Mouse (Mus musculus): ENCODE results near the gene Pbx1.

Pbx1 gene

DNA sequence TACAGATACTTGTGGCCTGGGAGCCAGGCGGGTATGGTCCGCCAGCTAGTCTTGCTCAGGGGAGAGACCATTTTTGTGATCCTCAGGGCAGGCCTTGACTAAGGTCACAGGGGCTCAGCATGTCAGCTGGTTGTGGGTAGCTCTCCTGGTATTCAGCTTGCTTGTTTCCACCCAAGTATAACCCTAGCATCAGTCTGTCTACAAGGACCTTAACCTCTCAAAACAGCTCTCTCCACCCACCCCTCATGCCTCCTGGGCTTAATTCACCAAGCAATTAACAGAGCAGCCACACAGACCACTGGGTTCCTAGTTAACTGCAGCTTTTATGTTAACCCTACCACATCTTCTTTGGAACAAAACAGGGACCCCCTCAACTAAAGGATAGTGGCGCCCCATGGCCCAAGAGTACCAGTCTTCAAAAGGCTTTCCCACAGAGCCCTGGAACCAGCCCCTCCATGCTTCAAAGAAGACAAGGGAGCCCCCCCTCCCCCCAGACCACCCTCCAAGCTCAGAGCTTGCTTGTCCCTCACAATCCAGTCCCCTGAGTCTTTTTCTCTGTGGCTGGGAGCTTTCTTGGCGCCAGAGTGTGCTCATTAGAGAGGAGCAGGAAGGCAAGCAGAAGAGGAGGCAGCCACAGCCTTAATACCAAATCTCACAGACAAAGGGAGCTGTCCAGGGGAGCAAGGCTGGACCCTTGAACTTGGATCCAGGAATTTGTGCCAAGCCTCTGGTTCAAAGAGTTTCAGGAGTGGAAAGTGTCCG lies 48.1 kb downstream of the Pbx1 start:
- DNase-seq (ENCODE audit: low read depth, low spot score) = no peak

DNA sequence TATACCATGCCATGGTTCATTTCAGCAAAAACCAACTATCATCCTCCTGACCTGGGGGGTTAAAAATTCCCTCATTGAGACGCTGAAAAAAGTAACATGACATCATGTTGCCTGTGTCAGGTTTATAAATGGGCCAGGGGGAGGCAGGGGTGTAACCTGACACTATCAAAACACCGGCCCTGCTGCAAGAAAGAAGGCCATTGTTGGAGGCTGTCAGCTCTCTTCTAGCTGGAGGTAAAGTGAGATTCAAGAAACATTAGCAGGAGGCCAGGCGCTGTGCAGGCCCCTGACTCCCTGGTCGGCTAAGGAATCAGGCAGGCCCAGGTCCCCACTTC lies 49.3 kb downstream of the Pbx1 start:
- no peak for DNase-seq (ENCODE audit: low read depth, low spot score)

DNA sequence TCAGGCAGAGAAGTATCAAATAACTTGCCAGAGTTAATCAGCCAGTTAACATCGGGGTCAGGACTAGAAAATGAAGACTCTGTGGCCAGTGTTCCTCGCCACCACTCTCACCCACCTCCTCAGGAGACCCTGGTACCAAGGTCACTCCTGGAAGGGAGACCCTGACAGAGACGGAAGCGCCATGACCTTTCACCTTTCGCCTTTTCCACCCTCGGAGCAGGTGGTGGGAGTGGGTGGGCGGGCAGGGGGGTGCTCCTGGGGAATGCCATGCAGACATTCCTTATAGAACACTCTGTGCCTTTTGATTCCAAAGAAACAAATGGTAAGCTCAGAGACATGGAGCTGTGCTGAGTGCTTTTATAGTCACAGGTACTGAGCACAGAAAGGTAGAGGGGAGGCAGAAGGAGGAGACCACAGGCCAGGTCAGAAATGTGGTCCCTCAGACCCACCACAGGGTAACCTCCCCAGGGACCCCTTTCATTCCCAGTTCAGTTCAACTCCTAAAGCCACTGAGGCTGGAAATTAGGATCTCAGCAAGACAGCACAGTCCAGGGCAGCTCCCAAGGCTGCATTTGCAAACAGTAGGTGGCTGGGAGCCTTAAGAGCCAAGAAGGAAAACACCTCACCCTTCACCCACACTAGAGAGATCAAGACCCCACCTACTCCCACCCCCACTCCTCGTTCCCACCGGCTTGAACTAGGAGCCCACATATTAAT lies 49.8 kb downstream of the Pbx1 start:
- no peak for DNase-seq (ENCODE audit: low read depth, low spot score)

DNA sequence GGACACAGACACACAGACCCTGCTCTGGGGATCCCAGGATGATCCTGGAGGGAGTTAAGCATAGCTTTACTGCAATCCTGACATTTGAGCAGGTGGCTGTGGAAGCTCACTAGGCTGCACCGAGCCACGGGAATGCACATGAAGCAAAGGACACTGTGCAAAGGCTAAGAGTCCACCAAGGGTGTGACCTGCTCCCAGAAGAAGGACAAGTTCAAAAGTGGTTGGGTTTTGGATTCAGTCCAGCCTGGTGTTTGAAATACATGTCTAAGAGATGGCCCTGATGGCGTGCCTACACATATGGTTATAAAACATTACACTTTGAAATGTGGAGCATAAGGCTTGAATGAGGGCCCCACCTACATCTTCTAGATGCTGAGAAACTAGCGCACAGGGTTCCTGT lies 50.6 kb downstream of the Pbx1 start:
- no peak for DNase-seq (ENCODE audit: low read depth, low spot score)

DNA sequence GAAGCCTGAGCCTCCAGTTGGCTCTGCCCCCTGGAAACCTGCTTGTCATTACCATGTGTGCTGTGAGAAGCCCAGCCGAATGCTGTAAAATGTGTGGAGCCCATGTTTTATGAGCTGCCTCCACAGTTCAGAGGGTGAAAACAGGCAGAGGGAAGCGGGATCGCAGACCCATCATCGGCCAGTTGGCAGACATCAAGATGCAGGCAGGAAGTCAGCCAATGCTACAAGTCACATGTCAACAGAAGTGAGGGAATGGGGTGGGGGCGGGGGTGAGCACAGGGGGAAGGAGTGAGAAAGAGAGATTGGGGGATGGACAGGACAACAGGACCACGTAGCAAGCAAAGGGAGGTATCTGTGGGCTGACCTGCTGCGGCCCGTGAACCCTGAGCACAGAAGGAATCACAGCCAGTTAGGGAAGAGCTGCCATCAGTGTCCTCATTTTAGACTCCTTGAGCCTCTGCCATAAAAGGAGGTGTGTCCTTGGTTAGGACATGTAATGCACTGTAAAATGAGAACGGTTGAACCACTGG lies 51.8 kb downstream of the Pbx1 start:
- DNase-seq (ENCODE audit: low read depth, low spot score) = no peak

DNA sequence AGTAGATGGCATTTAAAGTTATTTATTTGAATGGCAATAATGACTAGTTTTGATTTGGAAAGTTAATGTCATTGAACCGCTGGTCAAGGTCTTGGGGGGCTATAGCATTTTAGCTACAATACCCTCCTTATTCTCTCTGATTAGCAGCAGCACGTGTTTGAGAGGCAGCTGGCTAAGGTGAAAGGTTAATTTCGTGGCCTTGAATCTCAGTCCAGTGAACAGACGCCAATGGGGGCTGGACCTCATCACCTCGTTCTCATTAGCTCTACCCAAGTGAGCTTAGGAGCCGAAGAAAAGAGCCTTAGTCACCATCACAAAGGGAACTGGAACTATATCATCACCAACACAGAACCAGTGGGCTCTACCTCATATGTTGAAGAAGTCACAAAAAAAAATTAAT lies 54.4 kb downstream of the Pbx1 start:
- DNase-seq (ENCODE audit: low read depth, low spot score) = no peak

DNA sequence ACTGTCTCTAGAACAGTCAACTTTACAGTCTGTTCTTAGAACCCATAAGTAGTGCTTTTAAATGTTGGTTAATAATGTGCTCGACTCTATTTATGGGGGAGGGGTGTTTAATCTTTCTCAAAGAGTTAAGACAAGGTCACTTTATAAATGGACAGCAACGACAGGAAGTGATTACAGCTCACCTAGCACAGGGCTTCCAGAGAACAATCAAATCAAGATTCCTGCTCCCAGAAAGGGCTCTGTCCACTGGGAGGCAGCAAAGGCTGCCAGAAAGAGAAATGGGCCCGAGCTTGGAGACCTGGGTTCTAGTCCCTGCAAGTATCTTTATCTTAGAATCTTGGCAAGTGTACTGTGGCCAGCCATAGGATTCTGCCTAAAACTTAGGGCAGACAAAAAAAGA lies 55.7 kb downstream of the Pbx1 start:
- DNase-seq (ENCODE audit: low read depth, low spot score) = no peak

DNA sequence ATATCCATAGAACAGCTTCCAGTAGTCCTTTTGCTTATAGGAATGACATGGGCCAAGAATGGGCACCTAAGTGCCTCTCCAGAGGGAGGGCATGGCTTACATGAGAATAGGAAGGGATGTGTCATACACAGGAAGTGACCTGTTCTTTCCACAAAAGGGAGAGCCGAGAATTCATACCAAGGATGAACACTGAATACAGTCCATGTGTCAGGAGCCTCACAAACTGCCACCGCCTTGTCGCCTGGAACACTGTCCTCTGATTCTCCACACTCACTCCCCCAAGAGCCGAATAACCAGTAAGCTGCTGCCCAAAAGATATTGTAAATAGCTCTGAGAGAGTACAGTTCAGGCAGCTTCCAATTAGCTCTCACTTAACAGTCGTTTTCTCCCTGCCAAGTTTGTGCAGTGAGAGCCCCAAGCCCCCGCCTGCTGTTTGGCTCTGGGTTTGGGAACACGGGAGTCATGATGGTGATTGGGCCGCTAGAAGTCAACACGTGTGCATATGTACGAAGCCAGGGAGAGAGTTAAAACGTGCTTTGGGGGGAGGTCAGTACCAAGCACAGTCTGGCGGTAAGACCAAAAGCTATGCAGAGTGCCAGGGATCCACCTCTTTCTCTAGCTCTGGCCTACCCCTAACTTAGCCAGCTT lies 57.0 kb downstream of the Pbx1 start:
- DNase-seq (ENCODE audit: low read depth, low spot score) = no peak

DNA sequence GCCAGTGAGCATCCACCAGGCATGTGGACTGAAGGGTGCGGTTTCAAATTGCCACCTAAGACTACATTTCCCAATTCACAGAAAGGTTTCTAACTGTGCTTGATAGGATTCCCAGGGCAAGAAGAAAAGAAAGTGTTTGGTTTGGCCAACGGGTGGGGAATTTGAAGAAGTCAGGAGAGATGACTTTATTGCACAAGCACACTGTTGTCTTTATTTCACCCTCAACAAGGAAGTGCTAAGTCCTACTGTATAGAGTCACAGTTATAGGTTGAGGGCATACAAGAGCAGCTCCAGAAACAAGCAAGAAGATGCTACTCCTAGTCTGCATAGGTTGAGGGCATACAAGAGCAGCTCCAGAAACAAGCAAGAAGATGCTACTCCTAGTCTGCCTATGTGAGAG lies 60.0 kb downstream of the Pbx1 start:
- DNase-seq (ENCODE audit: low read depth, low spot score) = no peak

- DNase-seq (ENCODE audit: low read depth, low spot score) = no peak
These were observed 61.1 kb downstream of the Pbx1 start for GRCm38 (mm10) chr1:168370966-168371365.

GRCm38 (mm10) chr1:168366261-168366660 lies 65.8 kb downstream of the Pbx1 start:
- DNase-seq (ENCODE audit: low read depth, low spot score) = no peak

GRCm38 (mm10) chr1:168364325-168364724 lies 67.7 kb downstream of the Pbx1 start:
- DNase-seq (ENCODE audit: low read depth, low spot score) = no peak

- no peak for DNase-seq (ENCODE audit: low read depth, low spot score)
These were observed 69.0 kb downstream of the Pbx1 start for GRCm38 (mm10) chr1:168363053-168363452.

GRCm38 (mm10) chr1:168362464-168362863 lies 69.6 kb downstream of the Pbx1 start:
- no peak for DNase-seq (ENCODE audit: low read depth, low spot score)

- DNase-seq (ENCODE audit: low read depth, low spot score) = peak; percentile 63
These were observed 74.1 kb downstream of the Pbx1 start for GRCm38 (mm10) chr1:168357680-168358611.

DNA sequence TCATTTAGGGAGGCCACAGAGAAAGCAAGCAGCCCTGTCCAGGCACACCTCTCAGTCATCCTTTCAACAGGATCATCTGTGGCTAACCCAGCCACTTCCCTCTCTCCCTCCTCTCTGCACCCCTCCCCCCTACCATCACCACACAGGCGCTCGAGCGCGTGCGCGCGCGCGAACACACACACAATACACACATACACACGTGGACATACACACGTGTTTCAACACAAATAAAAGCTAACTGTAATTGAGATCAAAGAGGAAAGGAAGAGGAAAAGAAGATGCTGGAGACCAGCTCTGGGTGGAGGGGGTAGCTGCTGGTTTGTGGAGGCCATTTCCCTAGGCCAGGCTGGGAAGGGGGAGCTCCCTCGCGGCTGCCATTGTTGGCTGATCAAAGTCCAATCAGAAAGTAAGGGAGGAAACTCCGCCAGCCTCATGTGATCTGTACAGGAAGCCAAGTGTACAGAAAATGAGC lies 75.1 kb downstream of the Pbx1 start:
- no peak for DNase-seq (ENCODE audit: low read depth, low spot score)

GRCm38 (mm10) chr1:168355985-168356556 lies 76.0 kb downstream of the Pbx1 start:
- no peak for DNase-seq (ENCODE audit: low read depth, low spot score)

DNA sequence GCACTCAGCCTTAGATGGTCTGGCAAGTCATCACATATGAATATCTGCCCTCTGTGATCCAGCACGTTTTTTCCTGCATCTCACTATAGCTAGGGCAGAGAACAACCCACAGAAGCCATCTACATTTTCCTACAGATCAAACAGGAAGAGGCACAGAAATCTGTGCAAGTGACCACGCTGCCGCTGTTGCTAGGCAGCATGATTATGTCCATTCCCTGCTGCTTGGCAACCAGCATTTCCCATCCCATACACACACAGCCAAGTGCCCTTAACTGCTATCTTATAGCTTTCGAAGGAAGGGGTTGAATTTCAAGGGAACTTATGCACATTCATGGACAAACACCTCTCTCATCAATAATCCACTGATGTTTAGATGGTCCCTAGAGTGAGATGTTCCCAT lies 77.1 kb downstream of the Pbx1 start:
- no peak for DNase-seq (ENCODE audit: low read depth, low spot score)

DNA sequence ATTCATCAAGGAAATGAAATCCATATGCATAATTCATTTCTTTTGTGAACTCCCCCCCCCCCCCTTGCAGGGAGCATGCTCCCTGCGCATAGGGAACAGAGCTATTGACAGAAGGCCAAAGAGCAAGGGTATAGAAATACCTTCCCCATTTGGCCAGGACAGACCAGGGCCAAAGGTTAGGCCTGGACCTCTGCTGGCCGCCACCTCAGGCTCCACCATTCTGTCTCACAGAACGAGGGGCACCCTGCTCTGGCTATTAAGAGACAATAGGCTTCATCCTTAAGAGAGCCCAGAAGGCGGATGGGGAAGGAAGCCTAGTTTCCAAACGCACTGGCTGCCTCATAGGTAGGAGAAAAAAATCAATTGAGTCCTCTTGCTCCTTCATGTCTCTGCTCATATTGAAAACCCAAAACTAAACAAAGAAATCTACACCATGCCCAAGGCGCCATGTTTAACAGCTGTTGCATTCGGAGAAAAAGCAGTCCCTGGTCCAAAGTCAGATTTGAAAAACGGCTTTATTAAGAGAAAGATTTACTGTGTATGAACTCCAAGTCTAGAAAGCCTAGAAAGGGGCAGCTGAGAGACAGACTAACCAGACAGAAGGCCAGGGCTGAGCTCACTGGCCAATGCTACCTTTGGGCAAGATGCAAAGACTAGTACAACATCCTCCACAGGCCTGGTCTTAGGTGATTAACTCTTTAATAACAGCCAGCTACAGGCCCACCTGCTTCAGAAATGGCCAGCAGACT lies 83.9 kb downstream of the Pbx1 start:
- no peak for DNase-seq (ENCODE audit: low read depth, low spot score)

DNA sequence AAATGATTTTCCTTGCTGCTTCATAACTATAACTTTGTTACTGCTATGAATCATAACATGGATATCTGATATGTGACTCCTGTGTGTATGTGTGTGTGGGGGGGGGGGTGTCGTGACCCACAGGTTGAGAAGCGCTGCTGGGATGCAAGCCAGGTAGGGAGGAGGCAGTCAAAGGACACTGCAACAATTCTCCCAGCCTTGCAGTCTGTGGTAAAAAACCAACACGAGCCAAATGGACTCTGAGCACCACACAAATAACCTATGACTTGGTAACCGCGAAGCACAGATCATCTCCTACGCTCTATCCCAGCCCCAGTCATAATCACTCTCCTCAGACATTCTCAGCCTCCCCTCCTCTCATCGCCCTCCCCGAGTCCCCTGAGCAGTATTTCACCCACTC lies 87.2 kb downstream of the Pbx1 start:
- DNase-seq (ENCODE audit: low read depth, low spot score) = no peak

Data from brain, embryonic 18.5 days (tissue).